Mouse (Mus musculus) limb, embryonic 15.5 days (tissue): ENCODE data around the gene Chn1. TPM values are rescaled to one million over a fixed set of nuclear protein-coding genes. Genes with fewer than 3 reads are reported as not detected.
A peak's percentile ranks its signal among the peaks of the same experiment; 100 is the strongest.
"Not testable (repeated sequence)": the region's sequence is repeated elsewhere in the genome, so short reads cannot be mapped to it uniquely, and the experiment has no call there.

ENCODE experiments used
- ATAC-seq: fragments of 200-750 bp; cut with Nextera tagmentation; 2 replicates; pipeline ENCODE4 v1.8.0; 2017; ENCODE audit warnings: low read depth, moderate TSS enrichment; ENCODE audit not compliant: insufficient number of reproducible peaks, low FRiP score, low TSS enrichment
- H3K27ac ChIP-seq: fragments of 300-500 bp; sonication (generic); 2 replicates; pipeline ENCODE4 v1.5.1; 2015; ENCODE audit warnings: moderate library complexity, mild to moderate bottlenecking, inconsistent platforms
- H3K27me3 ChIP-seq: fragments of 300-500 bp; sonication (generic); 2 replicates; pipeline ENCODE4 v1.6.1; 2015; ENCODE audit warnings: inconsistent platforms
- H3K36me3 ChIP-seq: fragments of 300-500 bp; sonication (generic); 2 replicates; pipeline ENCODE4 v1.6.1; 2015; ENCODE audit warnings: inconsistent platforms
- H3K4me1 ChIP-seq: fragments of 300-500 bp; sonication (generic); 2 replicates; pipeline ENCODE4 v1.6.1; 2015; ENCODE audit warnings: inconsistent platforms
- H3K4me2 ChIP-seq: fragments of 300-500 bp; sonication (generic); 2 replicates; pipeline ENCODE4 v1.6.1; 2015; ENCODE audit warnings: mild to moderate bottlenecking, inconsistent platforms
- H3K4me3 ChIP-seq: fragments of 300-500 bp; sonication (generic); 2 replicates; pipeline ENCODE4 v1.5.1; 2015; ENCODE audit warnings: mild to moderate bottlenecking, inconsistent platforms
- H3K9ac ChIP-seq: fragments of 300-500 bp; sonication (generic); 2 replicates; pipeline ENCODE4 v1.6.1; 2015; ENCODE audit warnings: inconsistent platforms
- H3K9me3 ChIP-seq: fragments of 300-500 bp; sonication (generic); 2 replicates; pipeline ENCODE4 v1.6.1; 2016; ENCODE audit warnings: inconsistent platforms
- WGBS: fragments of 180-500 bp; shearing (Covaris S2); methylation state at CpG from one replicate; pipeline ENCODE4 v1.1.7; 2015; 5-methylcytosine and 5-hydroxymethylcytosine counted together
- polyA plus RNA-seq: library from polyadenylated mRNA; unstranded; fragments of >200 nt; fragmentation: Nextera tagmentation; extraction: Ambion mirVana; gene quantifications from 2 replicates; pipeline ENCODE4 v1.2.1, GENCODE M21; 2015

Gene Chn1
- polyA plus RNA-seq, result 18.4 and 20.2 TPM in 2 replicates

- Histone ChIP-seq H3K9ac (peak within 1 kb of the TSS; percentile 60), H3K4me3 (peak within 1 kb of the TSS; percentile 82), H3K36me3 (no peaks in the 10 kb centered on the region), H3K9me3 (no peaks in the 10 kb centered on the region), H3K27me3 (0 out of 2 replicates have a peak, but pooled peaks cover 3% of the 10 kb centered on the region), H3K27ac (peak within 1 kb of the TSS; percentile 59; the same call in 1 of the 2 replicates), H3K4me2 (peak within 1 kb of the TSS; percentile 82), H3K4me1 (no peaks in the 10 kb centered on the region)
- under 1% methylated on average over 104 of the region's 131 CpGs for WGBS
- ATAC-seq, result peak; percentile 72; the same call in 1 of the 2 replicates
Measured at GRCm38 (mm10) chr2:73774786-73775682, at the start of gene Chn1. TSS of gene Chn1 (minus strand) at chr2:73775346.

- Histone ChIP-seq H3K9me3 (no peaks in the 10 kb centered on the region), H3K36me3 (peaks cover 28% of the 10 kb centered on the region), H3K4me2 (no peak overlapping the region), H3K27me3 (no peaks in the 10 kb centered on the region), H3K9ac (no peak overlapping the region), H3K27ac (no peak overlapping the region), H3K4me1 (no peaks in the 10 kb centered on the region), H3K4me3 (no peak overlapping the region)
- no peak for ATAC-seq
- 47% methylated on average over 4 of the region's 4 CpGs for WGBS
Measured at GRCm38 (mm10) chr2:73818742-73819141, 43.6 kb upstream of the Chn1 start.

GRCm38 (mm10) chr2:73807609-73808008 is 32.5 kb upstream of the Chn1 start:
- WGBS, result 81% methylated on average over 8 of the region's 8 CpGs
- Histone ChIP-seq H3K27ac (no peak overlapping the region), H3K36me3 (no peaks in the 10 kb centered on the region), H3K4me2 (no peak overlapping the region), H3K4me3 (no peak overlapping the region), H3K9me3 (no peaks in the 10 kb centered on the region), H3K9ac (no peak overlapping the region), H3K4me1 (no peaks in the 10 kb centered on the region), H3K27me3 (no peaks in the 10 kb centered on the region)
- ATAC-seq, result no peak

DNA sequence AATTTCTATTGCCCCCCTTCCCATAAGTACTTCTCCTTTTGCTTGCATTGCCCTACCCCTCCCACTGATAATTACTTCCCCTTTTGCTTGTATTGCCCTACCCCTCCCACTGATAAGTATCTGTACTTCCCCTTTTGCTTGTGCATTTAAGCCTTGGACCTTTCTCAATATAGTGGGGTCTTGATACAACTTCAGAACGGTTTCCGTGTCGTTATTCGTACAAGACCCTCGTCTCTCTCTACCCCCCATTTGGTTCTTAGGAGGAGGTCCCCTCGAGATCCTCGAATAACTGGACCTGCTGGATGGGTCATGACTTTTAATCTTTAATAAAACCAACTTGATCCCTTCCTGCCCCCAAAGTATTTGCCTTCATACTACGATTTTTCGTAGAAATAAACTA is 25.0 kb upstream of the Chn1 start:
- H3K36me3 ChIP-seq, ATAC-seq, H3K4me1 ChIP-seq, H3K4me2 ChIP-seq, H3K9ac ChIP-seq, H3K27ac ChIP-seq, H3K4me3 ChIP-seq, H3K9me3 ChIP-seq, H3K27me3 ChIP-seq: not testable (repeated sequence)
- 88% methylated on average over 9 of the region's 9 CpGs for WGBS

DNA sequence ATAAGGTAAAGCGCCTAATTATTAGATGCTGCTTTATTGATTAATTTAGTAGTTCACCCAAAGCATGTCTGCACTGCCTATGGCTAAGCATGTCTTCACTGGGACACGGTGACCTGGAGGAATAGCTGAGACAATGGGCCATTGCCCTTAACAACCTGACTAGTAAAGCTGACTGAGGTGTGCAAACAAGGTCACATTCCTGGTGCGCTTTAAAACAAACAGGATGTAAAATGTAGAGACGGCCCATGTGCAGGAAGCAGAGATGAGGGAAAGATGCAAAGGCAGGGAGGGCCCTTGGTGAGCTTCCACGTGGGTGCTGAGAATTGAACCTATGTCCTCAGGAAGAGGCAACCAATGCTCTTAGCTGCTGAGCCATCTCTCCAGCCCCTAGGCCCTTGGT is 23.6 kb upstream of the Chn1 start:
- Histone ChIP-seq H3K4me3 (no peak overlapping the region), H3K9me3 (no peaks in the 10 kb centered on the region), H3K36me3 (no peaks in the 10 kb centered on the region), H3K4me2 (no peak overlapping the region), H3K27me3 (no peaks in the 10 kb centered on the region), H3K4me1 (no peaks in the 10 kb centered on the region), H3K9ac (no peak overlapping the region), H3K27ac (no peak overlapping the region)
- 58% methylated on average over 5 of the region's 5 CpGs for WGBS
- no peak for ATAC-seq

GRCm38 (mm10) chr2:73798136-73798535 is 23.0 kb upstream of the Chn1 start:
- WGBS, result 50% methylated on average over 4 of the region's 4 CpGs
- H3K36me3 ChIP-seq, result no peaks in the 10 kb centered on the region

GRCm38 (mm10) chr2:73791846-73792630 is 16.9 kb upstream of the Chn1 start:
- no peak overlapping the region for H3K4me3 ChIP-seq
- no peaks in the 10 kb centered on the region for H3K9me3 ChIP-seq
- no peak overlapping the region for H3K27ac ChIP-seq
- no peaks in the 10 kb centered on the region for H3K27me3 ChIP-seq
- ATAC-seq, result no peak
- H3K36me3 ChIP-seq, result no peaks in the 10 kb centered on the region
- 0 out of 2 replicates have a peak overlapping the region, but pooled peaks have one; percentile 10 for H3K4me2 ChIP-seq
- WGBS, result 50% methylated on average over 19 of the region's 19 CpGs
- H3K9ac ChIP-seq, result no peak overlapping the region
- H3K4me1 ChIP-seq, result peaks cover 11% of the 10 kb centered on the region

More at GRCm38 (mm10) chr2:73798136-73798535, 23.0 kb upstream of the Chn1 start:
- Histone ChIP-seq H3K27me3 (no peaks in the 10 kb centered on the region), H3K9me3 (no peaks in the 10 kb centered on the region), H3K27ac (no peak overlapping the region), H3K4me3 (no peak overlapping the region), H3K4me2 (no peak overlapping the region), H3K4me1 (no peaks in the 10 kb centered on the region), H3K9ac (no peak overlapping the region)
- no peak for ATAC-seq

DNA sequence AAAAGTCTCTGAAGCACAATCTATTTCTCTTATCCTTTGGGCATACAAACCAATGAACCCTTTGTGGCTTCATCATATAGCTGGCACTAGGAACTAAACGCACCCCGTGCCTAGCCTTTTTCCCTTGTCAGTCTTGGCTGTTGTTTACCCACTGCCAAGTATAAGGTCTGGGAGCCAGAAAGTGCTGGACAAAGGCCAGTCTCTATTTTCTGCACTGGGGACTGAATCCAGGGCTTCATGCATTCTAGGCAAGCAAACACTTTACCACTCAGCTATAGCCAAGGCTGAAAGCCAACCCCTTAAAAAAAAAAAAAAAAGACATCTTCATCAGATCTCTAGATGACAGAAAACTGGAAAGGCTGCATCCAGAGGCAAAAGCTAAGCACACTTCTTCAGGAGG is 15.2 kb upstream of the Chn1 start:
- no peak for ATAC-seq
- Histone ChIP-seq H3K27ac (no peak overlapping the region), H3K4me3 (no peak overlapping the region), H3K4me2 (no peak overlapping the region), H3K9me3 (no peaks in the 10 kb centered on the region), H3K36me3 (no peaks in the 10 kb centered on the region), H3K9ac (no peak overlapping the region), H3K27me3 (no peaks in the 10 kb centered on the region), H3K4me1 (peaks cover 11% of the 10 kb centered on the region)
- 72% methylated on average over 2 of the region's 2 CpGs for WGBS

GRCm38 (mm10) chr2:73788395-73788794 is 13.2 kb upstream of the Chn1 start:
- Histone ChIP-seq H3K9ac (no peak overlapping the region), H3K36me3 (no peaks in the 10 kb centered on the region), H3K4me2 (no peak overlapping the region), H3K4me3 (no peak overlapping the region), H3K27ac (no peak overlapping the region), H3K4me1 (peaks cover 11% of the 10 kb centered on the region), H3K27me3 (no peaks in the 10 kb centered on the region), H3K9me3 (no peaks in the 10 kb centered on the region)
- 72% methylated on average over 6 of the region's 6 CpGs for WGBS
- ATAC-seq, result no peak

- H3K27me3 ChIP-seq, result 0 out of 2 replicates have a peak, but pooled peaks cover under 1% of the 10 kb centered on the region
Measured at GRCm38 (mm10) chr2:73782371-73782905, 7.3 kb upstream of the Chn1 start.

DNA sequence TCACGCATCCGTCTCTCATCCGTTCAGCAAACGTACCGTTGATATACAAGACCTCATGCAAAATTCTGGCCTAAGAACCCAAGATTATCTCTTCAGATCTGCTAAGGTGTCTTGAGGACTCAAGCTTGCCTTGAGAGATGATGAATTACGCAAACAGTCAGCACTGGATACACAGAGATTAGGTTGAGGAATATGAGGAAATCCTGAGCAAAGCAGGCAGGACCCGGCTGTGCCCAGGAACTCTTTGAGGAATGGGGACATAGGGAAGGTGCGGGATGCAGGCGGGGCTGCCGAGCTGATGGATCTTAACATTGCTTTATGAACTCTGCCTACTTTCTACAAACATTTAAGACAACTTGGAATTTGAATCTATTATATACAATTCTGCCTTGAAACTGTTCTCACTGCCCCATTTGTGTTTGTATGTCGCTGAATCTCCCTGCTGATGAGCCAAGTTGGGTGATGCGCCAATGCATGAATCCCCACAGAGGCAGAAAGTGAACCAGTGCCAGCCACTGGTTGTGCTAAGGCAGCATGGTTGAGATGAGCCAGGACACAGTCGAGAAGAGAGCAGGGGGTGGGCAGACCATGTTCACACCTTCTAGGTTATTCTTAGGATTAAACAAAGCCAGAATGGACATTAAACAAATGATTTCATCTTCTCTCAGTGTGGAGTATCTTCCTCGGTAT is 5.3 kb upstream of the Chn1 start:
- Histone ChIP-seq H3K36me3 (no peaks in the 10 kb centered on the region), H3K9ac (no peak overlapping the region), H3K4me2 (no peak overlapping the region), H3K4me1 (no peaks in the 10 kb centered on the region), H3K27ac (no peak overlapping the region), H3K27me3 (0 out of 2 replicates have a peak, but pooled peaks cover 3% of the 10 kb centered on the region), H3K9me3 (no peaks in the 10 kb centered on the region), H3K4me3 (no peak overlapping the region)
- no peak for ATAC-seq
- WGBS, result 83% methylated on average over 14 of the region's 14 CpGs

More at GRCm38 (mm10) chr2:73782371-73782905, 7.3 kb upstream of the Chn1 start:
- Histone ChIP-seq H3K4me2 (no peak overlapping the region), H3K36me3 (no peaks in the 10 kb centered on the region), H3K9ac (no peak overlapping the region), H3K9me3 (no peaks in the 10 kb centered on the region), H3K4me1 (no peaks in the 10 kb centered on the region), H3K4me3 (no peak overlapping the region), H3K27ac (no peak overlapping the region)
- 55% methylated on average over 9 of the region's 9 CpGs for WGBS
- ATAC-seq, result no peak
